Mouse (Mus musculus): ENCODE measurements at regions not wholly inside any gene's neighbourhood (a gene's known extent, or its start where the extent isn't known, plus 50 kb on each side); places are given as distances from the start of the nearest gene placed in this dataset.
"Not testable (repeated sequence)": the region's sequence is repeated elsewhere in the genome, so short reads cannot be mapped to it uniquely, and the experiment has no call there.

DNA sequence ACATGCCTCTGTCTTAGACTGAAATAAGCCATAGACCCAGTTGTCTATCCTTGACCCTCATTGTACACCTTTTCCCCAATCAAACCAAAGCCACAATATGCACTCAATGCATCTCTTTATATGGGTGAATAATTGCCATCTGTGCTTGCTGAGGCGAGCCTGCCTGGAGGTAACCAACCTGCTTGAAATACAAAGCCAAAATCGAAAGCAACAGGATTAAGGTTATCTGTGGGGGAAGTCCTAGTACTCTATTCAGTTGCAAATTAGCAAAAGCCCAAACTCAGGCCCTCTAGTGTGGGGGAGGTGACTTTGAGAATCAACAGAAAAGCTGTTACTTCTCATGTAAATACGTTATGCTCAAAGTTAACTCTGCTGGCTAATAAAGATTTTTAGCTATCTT, 246.2 kb upstream of the Fundc1 start:
- Histone ChIP-seq H3K4me2 (replicated peaks; ENCODE audit: low read depth, low read length) (no peak overlapping the region), H3K27ac (ENCODE audit: low read length) (no peak overlapping the region), H3K9ac (replicated peaks; ENCODE audit: low read depth) (no peak overlapping the region), H3K9me3 (ENCODE audit: low read length) (no peaks in the 10 kb centered on the region), H3K36me3 (ENCODE audit: insufficient read depth, low read length) (no peaks in the 10 kb centered on the region), H3K27me3 (replicated peaks; ENCODE audit: insufficient read depth, low read length) (no peaks in the 10 kb centered on the region), H3K4me3 (ENCODE audit: low read depth, low read length) (no peak overlapping the region), H3K4me1 (ENCODE audit: insufficient read depth, low read depth, low read length) (no peaks in the 10 kb centered on the region)
- TF ChIP-seq EP300 (IDR thresholded peaks at IDR 0.05) (no peak), CTCF (IDR thresholded peaks at IDR 0.05) (no peak)
- DNase-seq (ENCODE audit: low spot score) (no peak), ATAC-seq (no peak)
- WGBS = 51% methylated on average over 3 of the region's 3 CpGs

DNA sequence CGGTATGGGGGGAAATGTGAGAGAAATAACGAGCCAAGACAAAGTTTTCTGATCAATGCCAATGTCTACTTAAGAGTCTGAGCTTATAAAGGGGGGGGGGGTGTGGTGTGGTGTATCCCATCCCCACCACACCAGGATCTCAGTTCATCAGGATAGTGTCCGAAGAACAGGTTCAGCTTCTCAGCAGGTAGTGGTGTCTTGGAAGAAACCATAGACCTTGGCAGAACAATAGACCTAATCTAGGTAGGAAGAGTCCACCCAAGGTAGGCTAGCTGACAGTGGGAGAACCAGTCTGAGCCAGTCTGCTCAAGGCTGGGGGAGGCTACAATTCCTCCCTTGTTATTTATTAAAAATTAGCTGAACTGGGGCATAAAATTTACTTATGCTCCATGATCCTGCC, 245.5 kb upstream of the Fundc1 start:
- Histone ChIP-seq H3K4me2 (replicated peaks; ENCODE audit: low read depth, low read length) (no peak overlapping the region), H3K4me3 (ENCODE audit: low read depth, low read length) (no peak overlapping the region), H3K9ac (replicated peaks; ENCODE audit: low read depth) (no peak overlapping the region), H3K36me3 (ENCODE audit: insufficient read depth, low read length) (no peaks in the 10 kb centered on the region), H3K27me3 (replicated peaks; ENCODE audit: insufficient read depth, low read length) (no peaks in the 10 kb centered on the region), H3K27ac (ENCODE audit: low read length) (no peak overlapping the region), H3K4me1 (ENCODE audit: insufficient read depth, low read depth, low read length) (no peaks in the 10 kb centered on the region), H3K9me3 (ENCODE audit: low read length) (no peaks in the 10 kb centered on the region)
- no peak for DNase-seq (ENCODE audit: low spot score)
- no peak for TF ChIP-seq CTCF (IDR thresholded peaks at IDR 0.05)
- no peak for TF ChIP-seq EP300 (IDR thresholded peaks at IDR 0.05)
- no peak for ATAC-seq
- WGBS = 72% methylated on average over 3 of the region's 3 CpGs

DNA sequence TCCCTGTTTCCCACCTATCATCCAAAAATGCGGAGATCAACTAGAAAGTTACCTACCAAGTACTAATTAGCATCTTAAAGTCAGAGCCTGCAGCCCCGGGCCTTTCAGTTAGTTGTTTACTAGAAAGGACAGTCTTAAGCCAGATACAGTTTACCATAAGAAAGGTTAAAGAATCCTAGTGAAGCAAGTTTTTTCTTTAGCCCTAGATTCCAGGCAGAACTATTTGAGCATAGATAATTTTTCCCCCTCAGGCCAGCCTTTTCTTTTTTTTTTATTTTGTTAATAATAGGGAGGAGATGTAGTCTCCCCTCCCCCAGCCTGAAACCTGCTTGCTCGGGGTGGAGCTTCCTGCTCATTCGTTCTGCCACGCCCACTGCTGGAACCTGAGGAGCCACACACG, 215.9 kb upstream of the Fundc1 start:
- WGBS = no CpG with 5 or more reads among the region's 6 CpGs
- not testable (repeated sequence) for H3K9me3 ChIP-seq (ENCODE audit: low read length); H3K27me3 ChIP-seq (replicated peaks; ENCODE audit: insufficient read depth, low read length); H3K27ac ChIP-seq (ENCODE audit: low read length); H3K4me3 ChIP-seq (ENCODE audit: low read depth, low read length); H3K4me2 ChIP-seq (replicated peaks; ENCODE audit: low read depth, low read length); DNase-seq (ENCODE audit: low spot score); H3K4me1 ChIP-seq (ENCODE audit: insufficient read depth, low read depth, low read length); ATAC-seq; H3K36me3 ChIP-seq (ENCODE audit: insufficient read depth, low read length); H3K9ac ChIP-seq (replicated peaks; ENCODE audit: low read depth)

DNA sequence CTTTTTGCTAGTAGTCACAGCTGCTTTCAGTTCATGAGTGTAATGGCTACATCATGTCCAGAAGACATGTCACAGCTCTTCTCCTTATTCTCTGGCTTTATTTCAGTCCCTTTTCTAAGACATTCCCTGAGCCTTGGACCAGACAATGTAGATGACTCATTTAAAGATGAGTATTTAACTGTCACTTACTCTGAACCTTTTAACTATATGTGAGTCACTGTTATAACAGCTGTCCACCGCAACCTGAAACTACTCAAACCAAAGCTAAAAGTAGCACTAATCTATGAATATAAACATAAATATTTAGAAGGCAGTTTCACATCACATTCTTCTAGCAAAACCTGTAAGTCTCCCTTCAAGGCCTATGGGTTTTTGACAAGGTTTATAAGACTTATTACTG, 203.8 kb upstream of the Fundc1 start:
- WGBS = 100% methylated on average over 1 of the region's 1 CpGs
- no peak overlapping the region for H3K4me3 ChIP-seq (ENCODE audit: low read depth, low read length)
- no peak for ATAC-seq

DNA sequence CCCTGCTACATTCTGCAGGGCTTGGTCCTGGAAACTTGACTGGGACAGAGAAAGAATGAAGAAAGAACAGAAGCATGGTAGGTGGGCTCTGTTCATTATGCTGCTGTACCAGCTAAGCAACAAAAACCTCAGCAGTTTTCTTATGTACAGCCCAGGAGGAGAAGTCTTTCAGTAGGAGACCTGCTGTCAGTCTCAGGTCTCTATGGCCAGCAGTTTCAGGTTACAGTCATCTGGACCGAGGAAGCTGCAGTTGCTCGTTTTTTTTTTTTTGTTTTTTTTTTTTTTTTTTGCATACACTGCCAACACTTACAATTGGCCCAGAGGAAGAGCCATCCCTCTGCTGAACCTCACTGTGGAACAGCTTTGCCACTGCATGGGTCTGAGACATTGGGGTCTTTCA, 180.7 kb upstream of the Fundc1 start:
- Histone ChIP-seq H3K4me3 (ENCODE audit: low read depth, low read length) (no peak overlapping the region), H3K27me3 (replicated peaks; ENCODE audit: insufficient read depth, low read length) (no peaks in the 10 kb centered on the region), H3K4me1 (ENCODE audit: insufficient read depth, low read depth, low read length) (no peaks in the 10 kb centered on the region), H3K27ac (ENCODE audit: low read length) (no peak overlapping the region), H3K4me2 (replicated peaks; ENCODE audit: low read depth, low read length) (no peak overlapping the region), H3K9me3 (ENCODE audit: low read length) (no peaks in the 10 kb centered on the region), H3K9ac (replicated peaks; ENCODE audit: low read depth) (no peak overlapping the region), H3K36me3 (ENCODE audit: insufficient read depth, low read length) (no peaks in the 10 kb centered on the region)
- no peak for TF ChIP-seq CTCF (IDR thresholded peaks at IDR 0.05)
- WGBS = 13% methylated on average over 2 of the region's 2 CpGs
- ATAC-seq = no peak
- no peak for DNase-seq (ENCODE audit: low spot score)

More for the DNA sequence above, 203.8 kb upstream of the Fundc1 start:
- no peak overlapping the region for H3K27ac ChIP-seq (ENCODE audit: low read length)
- no peaks in the 10 kb centered on the region for H3K4me1 ChIP-seq (ENCODE audit: insufficient read depth, low read depth, low read length)
- H3K27me3 ChIP-seq (replicated peaks; ENCODE audit: insufficient read depth, low read length) = no peaks in the 10 kb centered on the region
- H3K9ac ChIP-seq (replicated peaks; ENCODE audit: low read depth) = no peak overlapping the region
- H3K36me3 ChIP-seq (ENCODE audit: insufficient read depth, low read length) = no peaks in the 10 kb centered on the region
- no peak for DNase-seq (ENCODE audit: low spot score)
- H3K9me3 ChIP-seq (ENCODE audit: low read length) = no peaks in the 10 kb centered on the region
- no peak overlapping the region for H3K4me2 ChIP-seq (replicated peaks; ENCODE audit: low read depth, low read length)
- no peak for TF ChIP-seq EP300 (IDR thresholded peaks at IDR 0.05)
- TF ChIP-seq CTCF (IDR thresholded peaks at IDR 0.05) = no peak

DNA sequence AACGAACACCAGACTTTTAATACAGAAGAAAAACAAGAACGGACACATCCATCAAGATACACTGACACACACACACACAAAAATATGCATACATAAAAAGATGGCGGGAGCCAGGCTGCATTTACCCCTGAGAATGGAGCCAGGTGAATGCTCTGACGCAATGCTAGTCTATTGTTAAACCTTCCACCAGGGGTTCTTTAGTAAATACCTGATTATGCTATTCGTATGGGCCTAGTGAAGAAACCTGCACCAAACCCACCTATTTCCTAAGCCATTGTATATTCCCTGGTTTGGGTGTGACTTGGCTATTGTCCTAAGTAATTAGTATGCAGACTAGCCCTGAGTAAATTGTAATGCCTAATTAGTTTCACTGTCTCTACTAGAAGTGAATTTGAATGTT, 179.3 kb upstream of the Fundc1 start:
- no peaks in the 10 kb centered on the region for H3K36me3 ChIP-seq (ENCODE audit: insufficient read depth, low read length)
- no peak for TF ChIP-seq CTCF (IDR thresholded peaks at IDR 0.05)
- TF ChIP-seq EP300 (IDR thresholded peaks at IDR 0.05) = no peak
- DNase-seq (ENCODE audit: low spot score) (no peak), ATAC-seq (no peak)
- no peak overlapping the region for H3K4me2 ChIP-seq (replicated peaks; ENCODE audit: low read depth, low read length)
- no peaks in the 10 kb centered on the region for H3K4me1 ChIP-seq (ENCODE audit: insufficient read depth, low read depth, low read length)
- H3K27me3 ChIP-seq (replicated peaks; ENCODE audit: insufficient read depth, low read length) = no peaks in the 10 kb centered on the region
- H3K27ac ChIP-seq (ENCODE audit: low read length) = no peak overlapping the region
- H3K9me3 ChIP-seq (ENCODE audit: low read length) = no peaks in the 10 kb centered on the region
- WGBS = 77% methylated on average over 5 of the region's 5 CpGs
- H3K4me3 ChIP-seq (ENCODE audit: low read depth, low read length) = no peak overlapping the region
- H3K9ac ChIP-seq (replicated peaks; ENCODE audit: low read depth) = no peak overlapping the region

DNA sequence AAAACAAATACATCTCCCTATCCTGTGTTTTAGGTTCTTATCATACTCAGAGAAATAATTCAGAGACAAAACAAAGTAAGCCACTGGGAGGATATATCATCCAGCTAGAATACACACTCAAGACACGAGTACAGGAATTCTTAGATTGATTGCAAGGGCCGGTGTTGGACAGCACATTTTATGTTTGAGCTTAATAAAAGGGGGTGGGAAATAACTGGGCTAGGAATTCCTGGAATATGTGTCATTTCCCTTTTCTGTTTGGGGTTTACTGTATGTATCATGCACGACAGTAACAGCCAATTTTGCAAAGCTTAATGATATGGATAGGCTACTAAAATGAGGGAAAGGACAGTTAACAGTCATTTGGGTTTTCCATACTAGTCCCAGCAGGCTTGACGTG, 158.1 kb upstream of the Fundc1 start:
- Histone ChIP-seq H3K9me3 (ENCODE audit: low read length) (no peaks in the 10 kb centered on the region), H3K9ac (replicated peaks; ENCODE audit: low read depth) (no peak overlapping the region), H3K27ac (ENCODE audit: low read length) (no peak overlapping the region), H3K36me3 (ENCODE audit: insufficient read depth, low read length) (no peaks in the 10 kb centered on the region), H3K4me3 (ENCODE audit: low read depth, low read length) (no peak overlapping the region), H3K4me2 (replicated peaks; ENCODE audit: low read depth, low read length) (no peak overlapping the region), H3K27me3 (replicated peaks; ENCODE audit: insufficient read depth, low read length) (no peaks in the 10 kb centered on the region), H3K4me1 (ENCODE audit: insufficient read depth, low read depth, low read length) (no peaks in the 10 kb centered on the region)
- WGBS = 33% methylated on average over 4 of the region's 4 CpGs
- ATAC-seq = no peak
- TF ChIP-seq CTCF (IDR thresholded peaks at IDR 0.05) (no peak), EP300 (IDR thresholded peaks at IDR 0.05) (no peak)
- DNase-seq (ENCODE audit: low spot score) = no peak
